Mouse (Mus musculus) heart, postnatal 0 days (tissue): Measurements from ENCODE around the gene Oip5. TPM values are rescaled to one million over a fixed set of nuclear protein-coding genes. Genes with fewer than 3 reads are reported as not detected.
"Not testable (repeated sequence)": the region's sequence is repeated elsewhere in the genome, so short reads cannot be mapped to it uniquely, and the experiment has no call there.

Source experiments
- ATAC-seq: fragments of 200-750 bp; cut with Nextera tagmentation; 2 replicates; pipeline ENCODE4 v1.8.0; 2017; ENCODE audit warnings: low read depth, moderate number of reproducible peaks, moderate library complexity; ENCODE audit not compliant: insufficient read depth
- DNase-seq: peaks from one replicate; pipeline ENCODE4 v3.0.0-alpha.2; 2016; ENCODE audit warnings: low spot score
- H3K27ac ChIP-seq: fragments of 300-500 bp; sonication (generic); 2 replicates; pipeline ENCODE4 v1.5.1; 2014; ENCODE audit warnings: low read depth, mild to moderate bottlenecking
- H3K27me3 ChIP-seq: fragments of 300-500 bp; sonication (generic); 2 replicates; pipeline ENCODE4 v1.6.1; 2014; ENCODE audit warnings: low read length, mixed read lengths; ENCODE audit not compliant: control insufficient read depth, insufficient read depth
- H3K36me3 ChIP-seq: fragments of 300-500 bp; sonication (generic); replicated peaks from 2 replicates; pipeline ENCODE4 v1.6.1; 2014; ENCODE audit warnings: low read length, mixed read lengths; ENCODE audit not compliant: control insufficient read depth, insufficient read depth
- H3K4me1 ChIP-seq: fragments of 300-500 bp; sonication (generic); 2 replicates; pipeline ENCODE4 v1.6.1; 2014; ENCODE audit warnings: antibody characterized with exemption; ENCODE audit not compliant: control insufficient read depth, insufficient read depth
- H3K4me2 ChIP-seq: fragments of 300-500 bp; sonication (generic); 2 replicates; pipeline ENCODE4 v1.6.1; 2014; ENCODE audit warnings: low read depth, mild to moderate bottlenecking, low read length, moderate library complexity
- H3K4me3 ChIP-seq: fragments of 300-500 bp; sonication (generic); 2 replicates; pipeline ENCODE4 v1.5.1; 2014; ENCODE audit warnings: low read depth, low read length
- H3K9ac ChIP-seq: fragments of 300-500 bp; sonication (generic); replicated peaks from 2 replicates; pipeline ENCODE4 v1.6.1; 2014; ENCODE audit warnings: low read depth, low read length, mixed read lengths
- H3K9me3 ChIP-seq: fragments of 300-500 bp; sonication (generic); replicated peaks from 2 replicates; pipeline ENCODE4 v1.6.1; 2016; ENCODE audit warnings: low read length; ENCODE audit not compliant: control insufficient read depth
- CTCF ChIP-seq: IDR thresholded peaks from 2 replicates; pipeline ENCODE4 v1.5.1; 2016; ENCODE audit warnings: antibody characterized with exemption, control low read depth, low read depth
- EP300 ChIP-seq: IDR thresholded peaks from 2 replicates; pipeline ENCODE4 v1.6.1; 2016; ENCODE audit warnings: antibody characterized with exemption, low read depth
- WGBS: fragments of 180-500 bp; shearing (Covaris S2); extraction: QIAGEN DNeasy Blood & Tissue Kit; methylation state at CpG from one replicate; pipeline ENCODE4 v1.1.7; 2014; 5-methylcytosine and 5-hydroxymethylcytosine counted together
- polyA plus RNA-seq: library from polyadenylated mRNA; unstranded; fragments of >200 nt; fragmentation: Nextera tagmentation; extraction: Ambion mirVana; gene quantifications from 2 replicates; pipeline ENCODE4 v1.2.1, GENCODE M21; 2015
- total RNA-seq: library from RNA; depleted of rRNA; stranded (reverse); fragments of >200 nt; gene quantifications from 2 replicates; pipeline ENCODE4 v1.2.3, GENCODE M21; 2014; ENCODE audit warnings: low replicate concordance; rRNA removed

Oip5 gene
- 0.88 and 12.2 TPM in 2 replicates for total RNA-seq
- polyA plus RNA-seq: 6.1 and 7.0 TPM in 2 replicates

- WGBS: 0% methylated on average over 55 of the region's 55 CpGs
- H3K27ac ChIP-seq: peak within 1 kb of the TSS; percentile 59
Observed at GRCm38 (mm10) chr2:119618199-119618982, at the start of gene Oip5, which contains the start of gene Nusap1. Oip5 (minus strand) TSS chr2:119618469. Nusap1 (plus strand) TSS chr2:119618298.

GRCm38 (mm10) chr2:119665744-119666143, 47.5 kb upstream of the Oip5 start:
- WGBS: 69% methylated on average over 19 of the region's 23 CpGs
- not testable (repeated sequence) for ATAC-seq, H3K4me3 ChIP-seq, H3K9ac ChIP-seq, H3K9me3 ChIP-seq, H3K27ac ChIP-seq, H3K27me3 ChIP-seq, H3K36me3 ChIP-seq, H3K4me1 ChIP-seq, DNase-seq, H3K4me2 ChIP-seq

More at GRCm38 (mm10) chr2:119618199-119618982, at the start of gene Oip5, which contains the start of gene Nusap1:
- Histone ChIP-seq H3K4me1 (peaks cover 9% of the 10 kb centered on the region; the same call in 1 of the 2 replicates), H3K9ac (peak within 1 kb of the TSS; percentile 71), H3K4me2 (peak within 1 kb of the TSS; percentile 94), H3K27me3 (no peaks in the 10 kb centered on the region), H3K9me3 (no peaks in the 10 kb centered on the region), H3K36me3 (peaks cover 4% of the 10 kb centered on the region; the same call in 1 of the 2 replicates), H3K4me3 (peak within 1 kb of the TSS; percentile 85)
- DNase-seq (peak; percentile 97), ATAC-seq (peak; percentile 100)
- TF ChIP-seq EP300 (no peak), CTCF (no peak)

GRCm38 (mm10) chr2:119662220-119663182, 44.2 kb upstream of the Oip5 start, which contains the start of gene Ndufaf1:
Ndufaf1 (minus strand) TSS chr2:119662827.
- peak within 1 kb of the TSS; percentile 86 for H3K9ac ChIP-seq
- DNase-seq (peak; percentile 77), ATAC-seq (peak; percentile 84)
- H3K27ac ChIP-seq: peak within 1 kb of the TSS; percentile 73
- H3K9me3 ChIP-seq: no peaks in the 10 kb centered on the region
- H3K4me1 ChIP-seq: 0 out of 2 replicates have a peak, but pooled peaks cover 4% of the 10 kb centered on the region
- H3K4me3 ChIP-seq: peak within 1 kb of the TSS; percentile 93
- no peaks in the 10 kb centered on the region for H3K27me3 ChIP-seq
- H3K36me3 ChIP-seq: peaks cover 22% of the 10 kb centered on the region
- WGBS: 1% methylated on average over 44 of the region's 44 CpGs
- TF ChIP-seq EP300 (no peak), CTCF (no peak)
- H3K4me2 ChIP-seq: peak within 1 kb of the TSS; percentile 62

GRCm38 (mm10) chr2:119644254-119644653, 26.0 kb upstream of the Oip5 start:
- no peaks in the 10 kb centered on the region for H3K27me3 ChIP-seq
- H3K4me3 ChIP-seq: no peak overlapping the region
- H3K9ac ChIP-seq: no peak overlapping the region
- no peak overlapping the region for H3K4me2 ChIP-seq
- no peaks in the 10 kb centered on the region for H3K9me3 ChIP-seq
- H3K4me1 ChIP-seq: no peaks in the 10 kb centered on the region
- DNase-seq (no peak), ATAC-seq (no peak)
- no peak for TF ChIP-seq CTCF
- no peak for TF ChIP-seq EP300
- 86% methylated on average over 5 of the region's 5 CpGs for WGBS
- H3K27ac ChIP-seq: no peak overlapping the region
- H3K36me3 ChIP-seq: peaks cover 91% of the 10 kb centered on the region

- no peak for DNase-seq
- no peak for ATAC-seq
- no peak overlapping the region for H3K27ac ChIP-seq
- no peaks in the 10 kb centered on the region for H3K4me1 ChIP-seq
- H3K9me3 ChIP-seq: no peaks in the 10 kb centered on the region
- H3K9ac ChIP-seq: no peak overlapping the region
- no peak for TF ChIP-seq CTCF
- H3K4me2 ChIP-seq: no peak overlapping the region
- 95% methylated on average over 5 of the region's 5 CpGs for WGBS
- no peaks in the 10 kb centered on the region for H3K27me3 ChIP-seq
- H3K4me3 ChIP-seq: no peak overlapping the region
- peaks cover 94% of the 10 kb centered on the region for H3K36me3 ChIP-seq
Observed at GRCm38 (mm10) chr2:119641214-119641912, 23.1 kb upstream of the Oip5 start.
